Mouse (Mus musculus): Measurements from ENCODE around the gene Hs6st2. TPM values are rescaled to one million over a fixed set of nuclear protein-coding genes. Genes with fewer than 3 reads are reported as not detected.

The Hs6st2 gene
- polyA plus RNA-seq, 2 experiments: 0.39 to 0.86 TPM

DNA sequence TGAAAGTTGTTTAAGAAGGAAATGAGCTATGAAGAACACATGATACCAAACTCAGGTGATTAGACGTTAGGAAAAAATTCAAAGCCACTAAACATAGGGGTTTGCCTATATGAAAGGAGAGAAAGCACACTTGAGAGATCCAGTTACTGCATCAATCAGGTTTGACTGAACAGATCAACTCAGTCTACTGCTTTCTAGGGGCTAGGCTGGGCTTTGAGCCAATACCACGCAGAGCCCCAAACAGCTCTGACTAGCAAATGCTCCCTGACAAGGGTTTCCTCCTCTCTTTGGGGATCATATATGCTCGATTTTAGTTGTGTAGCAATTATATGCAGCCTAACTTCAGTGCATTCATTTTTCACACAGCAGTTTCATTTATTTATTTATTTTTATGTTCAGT is 96.2 kb downstream of the Hs6st2 start:
- DNase-seq (ENCODE audit: low read depth in 3 of 3, low spot score in 3 of 3) (no peak), ATAC-seq (ENCODE audit: insufficient read depth) (no peak)
- Histone ChIP-seq H3K4me3 (ENCODE audit: insufficient read depth in 1 of 2, low read depth in 2 of 2, low read length in 2 of 2) (no peak overlapping the region), H3K9me3 (ENCODE audit: control insufficient read depth, low read length) (no peaks in the 10 kb centered on the region), H3K36me3 (replicated peaks; ENCODE audit: control insufficient read depth, insufficient read depth, low read depth) (no peaks in the 10 kb centered on the region), H3K9ac (replicated peaks) (no peak overlapping the region), H3K4me1 (replicated peaks; ENCODE audit: control insufficient read depth in 2 of 2, insufficient read depth in 2 of 2, low read length in 1 of 2) (no peaks in the 10 kb centered on the region), H3K27me3 (ENCODE audit: control insufficient read depth, insufficient read depth, low read length) (no peaks in the 10 kb centered on the region), H3K27ac (no peak overlapping the region), H3K4me2 (ENCODE audit: low read depth) (no peak overlapping the region)
- no peak for TF ChIP-seq EP300 (IDR thresholded peaks at IDR 0.05; ENCODE audit: low read depth)
- TF ChIP-seq CTCF (IDR thresholded peaks at IDR 0.05; ENCODE audit: low read depth): no peak
- WGBS (ENCODE audit: insufficient replicate concordance): 51% methylated on average over 3 of the region's 3 CpGs

DNA sequence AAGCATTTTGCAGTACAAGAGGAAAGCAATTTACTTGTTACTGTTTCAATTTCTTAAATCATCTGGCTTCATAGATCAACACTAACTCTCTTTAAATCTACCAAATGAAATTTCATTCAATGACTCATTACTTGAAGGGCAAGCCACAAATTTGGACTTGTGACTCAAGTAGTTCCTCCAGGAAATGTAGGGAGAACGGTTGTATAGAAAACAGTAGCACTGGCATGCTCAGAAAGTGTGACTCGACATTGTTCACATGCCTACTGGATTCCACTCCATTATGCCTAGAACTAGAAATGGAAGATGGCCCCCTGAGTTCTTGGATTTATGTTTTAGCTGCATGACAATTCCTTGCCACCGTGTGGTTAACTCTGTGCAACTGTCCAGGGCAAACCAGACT is 100.0 kb downstream of the Hs6st2 start:
- H3K9me3 ChIP-seq (ENCODE audit: control insufficient read depth, low read length): no peaks in the 10 kb centered on the region
- H3K4me3 ChIP-seq (ENCODE audit: insufficient read depth in 1 of 2, low read depth in 2 of 2, low read length in 2 of 2): no peak overlapping the region
- no peaks in the 10 kb centered on the region for H3K4me1 ChIP-seq (replicated peaks; ENCODE audit: control insufficient read depth in 2 of 2, insufficient read depth in 2 of 2, low read length in 1 of 2)
- no peak for DNase-seq (ENCODE audit: low read depth in 3 of 3, low spot score in 3 of 3)
- H3K27ac ChIP-seq: no peak overlapping the region
- TF ChIP-seq CTCF (IDR thresholded peaks at IDR 0.05; ENCODE audit: low read depth) (no peak), EP300 (IDR thresholded peaks at IDR 0.05; ENCODE audit: low read depth) (no peak)
- 39% methylated on average over 3 of the region's 3 CpGs for WGBS (ENCODE audit: insufficient replicate concordance)
- no peak overlapping the region for H3K4me2 ChIP-seq (ENCODE audit: low read depth)
- no peak overlapping the region for H3K9ac ChIP-seq (replicated peaks)
- H3K36me3 ChIP-seq (replicated peaks; ENCODE audit: control insufficient read depth, insufficient read depth, low read depth): no peaks in the 10 kb centered on the region
- no peaks in the 10 kb centered on the region for H3K27me3 ChIP-seq (ENCODE audit: control insufficient read depth, insufficient read depth, low read length)
- no peak for ATAC-seq (ENCODE audit: insufficient read depth)

DNA sequence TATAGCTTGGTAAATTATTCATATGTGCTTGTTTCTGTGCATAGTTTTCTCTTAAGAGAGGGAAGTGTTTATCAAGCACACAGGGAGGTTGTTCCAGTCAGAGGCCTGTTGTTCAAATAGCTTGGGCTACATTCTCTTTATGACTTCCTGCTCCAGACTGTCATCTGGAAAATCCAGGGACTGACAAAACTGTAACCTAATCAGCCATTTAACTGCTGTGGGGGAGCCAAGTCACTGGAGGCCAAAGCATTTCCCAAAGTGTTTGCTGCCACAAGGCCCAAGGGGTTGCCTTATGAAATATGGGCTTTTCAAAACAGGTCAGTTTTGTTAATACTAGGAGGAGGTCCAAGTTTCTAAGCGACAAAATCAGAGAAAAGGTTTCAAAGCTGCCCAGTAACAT is 119.8 kb downstream of the Hs6st2 start:
- Histone ChIP-seq H3K36me3 (replicated peaks; ENCODE audit: control insufficient read depth, insufficient read depth, low read depth) (no peaks in the 10 kb centered on the region), H3K4me2 (ENCODE audit: low read depth) (no peak overlapping the region), H3K9me3 (ENCODE audit: control insufficient read depth, low read length) (no peaks in the 10 kb centered on the region), H3K4me1 (replicated peaks; ENCODE audit: control insufficient read depth in 2 of 2, insufficient read depth in 2 of 2, low read length in 1 of 2) (no peaks in the 10 kb centered on the region), H3K9ac (replicated peaks) (no peak overlapping the region), H3K27ac (no peak overlapping the region), H3K27me3 (ENCODE audit: control insufficient read depth, insufficient read depth, low read length) (no peaks in the 10 kb centered on the region), H3K4me3 (ENCODE audit: insufficient read depth in 1 of 2, low read depth in 2 of 2, low read length in 2 of 2) (no peak overlapping the region)
- ATAC-seq (ENCODE audit: insufficient read depth): no peak
- no peak for TF ChIP-seq CTCF (IDR thresholded peaks at IDR 0.05; ENCODE audit: low read depth)
- no peak for TF ChIP-seq EP300 (IDR thresholded peaks at IDR 0.05; ENCODE audit: low read depth)
- no peak for DNase-seq (ENCODE audit: low read depth in 3 of 3, low spot score in 3 of 3)
- 38% methylated on average over 1 of the region's 1 CpGs for WGBS (ENCODE audit: insufficient replicate concordance)

DNA sequence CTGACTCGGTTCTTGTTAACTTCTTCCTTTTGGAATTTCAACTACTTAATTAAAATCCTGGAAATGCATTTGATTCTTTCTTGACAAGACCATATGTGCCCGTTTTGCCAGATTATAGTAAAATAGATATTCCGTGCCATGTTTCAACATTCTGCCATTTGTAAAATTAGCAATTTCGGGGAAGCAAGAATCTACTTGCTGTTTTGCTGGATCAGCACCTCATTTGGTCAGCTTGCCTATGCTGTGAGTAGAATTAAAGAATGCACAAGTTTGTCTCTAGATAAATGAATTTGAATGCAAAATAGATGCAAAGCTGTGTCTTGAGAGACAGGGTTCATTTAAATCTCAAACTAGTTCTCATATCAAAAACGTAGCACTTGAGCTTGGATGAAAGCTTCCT is 142.0 kb downstream of the Hs6st2 start:
- 62% methylated on average over 5 of the region's 5 CpGs for WGBS (ENCODE audit: insufficient replicate concordance)
- no peak overlapping the region for H3K4me3 ChIP-seq (ENCODE audit: insufficient read depth in 1 of 2, low read depth in 2 of 2, low read length in 2 of 2)

DNA sequence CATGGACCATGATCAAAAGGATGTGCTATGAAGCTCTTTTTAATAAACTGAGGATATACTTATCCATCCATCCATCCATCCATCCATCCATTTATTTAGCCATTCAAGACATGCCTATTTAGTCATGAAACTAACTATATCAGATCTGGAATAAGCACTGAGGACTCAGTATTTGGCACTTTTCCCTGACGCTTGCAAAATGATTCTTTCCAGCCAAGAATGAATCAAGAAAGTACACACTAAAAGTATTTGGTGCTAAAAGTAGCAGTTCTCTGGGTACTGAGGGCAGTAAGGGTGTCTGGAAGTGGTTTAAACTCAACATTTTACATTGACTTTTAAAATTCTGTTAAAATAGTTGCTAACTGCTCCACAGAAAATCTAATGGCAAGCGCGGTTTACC is 144.6 kb downstream of the Hs6st2 start:
- DNase-seq (ENCODE audit: low read depth in 3 of 3, low spot score in 3 of 3): no peak

More for the DNA sequence above, 142.0 kb downstream of the Hs6st2 start:
- no peak for TF ChIP-seq EP300 (IDR thresholded peaks at IDR 0.05; ENCODE audit: low read depth)
- no peaks in the 10 kb centered on the region for H3K9me3 ChIP-seq (ENCODE audit: control insufficient read depth, low read length)
- H3K36me3 ChIP-seq (replicated peaks; ENCODE audit: control insufficient read depth, insufficient read depth, low read depth): no peaks in the 10 kb centered on the region
- H3K9ac ChIP-seq (replicated peaks): no peak overlapping the region
- H3K4me2 ChIP-seq (ENCODE audit: low read depth): no peak overlapping the region
- no peaks in the 10 kb centered on the region for H3K27me3 ChIP-seq (ENCODE audit: control insufficient read depth, insufficient read depth, low read length)
- H3K27ac ChIP-seq: no peak overlapping the region
- ATAC-seq (ENCODE audit: insufficient read depth) (no peak), DNase-seq (ENCODE audit: low read depth in 3 of 3, low spot score in 3 of 3) (no peak)
- no peaks in the 10 kb centered on the region for H3K4me1 ChIP-seq (replicated peaks; ENCODE audit: control insufficient read depth in 2 of 2, insufficient read depth in 2 of 2, low read length in 1 of 2)

More for the DNA sequence above, 144.6 kb downstream of the Hs6st2 start:
- no peaks in the 10 kb centered on the region for H3K27me3 ChIP-seq (ENCODE audit: control insufficient read depth, insufficient read depth, low read length)
- no peak overlapping the region for H3K4me3 ChIP-seq (ENCODE audit: insufficient read depth in 1 of 2, low read depth in 2 of 2, low read length in 2 of 2)
- H3K27ac ChIP-seq: no peak overlapping the region
- H3K4me1 ChIP-seq (replicated peaks; ENCODE audit: control insufficient read depth in 2 of 2, insufficient read depth in 2 of 2, low read length in 1 of 2): no peaks in the 10 kb centered on the region
- H3K9me3 ChIP-seq (ENCODE audit: control insufficient read depth, low read length): no peaks in the 10 kb centered on the region
- no peak for TF ChIP-seq EP300 (IDR thresholded peaks at IDR 0.05; ENCODE audit: low read depth)
- no peak for TF ChIP-seq CTCF (IDR thresholded peaks at IDR 0.05; ENCODE audit: low read depth)
- 77% methylated on average over 3 of the region's 3 CpGs for WGBS (ENCODE audit: insufficient replicate concordance)
- no peak overlapping the region for H3K4me2 ChIP-seq (ENCODE audit: low read depth)
- ATAC-seq (ENCODE audit: insufficient read depth): no peak
- H3K36me3 ChIP-seq (replicated peaks; ENCODE audit: control insufficient read depth, insufficient read depth, low read depth): no peaks in the 10 kb centered on the region
- no peak overlapping the region for H3K9ac ChIP-seq (replicated peaks)
